Mouse (Mus musculus) forebrain, embryonic 16.5 days (tissue): Measurements from ENCODE around the gene Ndufs2. TPM values are rescaled to one million over a fixed set of nuclear protein-coding genes. Genes with fewer than 3 reads are reported as not detected.

Experiments
- ATAC-seq: fragments of 200-750 bp; cut with Nextera tagmentation; 2 replicates; pipeline ENCODE4 v1.8.0; 2017; ENCODE audit warnings: mild to moderate bottlenecking, moderate library complexity
- H3K27ac ChIP-seq: fragments of 300-500 bp; sonication (generic); 2 replicates; pipeline ENCODE4 v1.5.1; 2014; ENCODE audit warnings: low read length, control low read depth
- H3K27me3 ChIP-seq: fragments of 300-500 bp; sonication (generic); replicated peaks from 2 replicates; pipeline ENCODE4 v1.6.1; 2014; ENCODE audit warnings: low read length; ENCODE audit not compliant: control insufficient read depth, insufficient read depth
- H3K36me3 ChIP-seq: fragments of 300-500 bp; sonication (generic); 2 replicates; pipeline ENCODE4 v1.6.1; 2014; ENCODE audit not compliant: control insufficient read depth, insufficient read depth
- H3K4me1 ChIP-seq: fragments of 300-500 bp; sonication (generic); replicated peaks from 2 replicates; pipeline ENCODE4 v1.6.1; 2014; ENCODE audit warnings: low read length; ENCODE audit not compliant: control insufficient read depth, insufficient read depth
- H3K4me2 ChIP-seq: fragments of 300-500 bp; sonication (generic); 2 replicates; pipeline ENCODE4 v1.6.1; 2014; ENCODE audit warnings: mild to moderate bottlenecking, low read length, control low read depth
- H3K4me3 ChIP-seq: fragments of 300-500 bp; sonication (generic); replicated peaks from 2 replicates; pipeline ENCODE4 v1.5.1; 2014; ENCODE audit warnings: mild to moderate bottlenecking, low read length, control low read depth
- H3K9ac ChIP-seq: fragments of 300-500 bp; sonication (generic); replicated peaks from 2 replicates; pipeline ENCODE4 v1.6.1; 2014; ENCODE audit warnings: low read depth, low read length, control low read depth
- H3K9me3 ChIP-seq: fragments of 300-500 bp; sonication (generic); 2 replicates; pipeline ENCODE4 v1.6.1; 2016; ENCODE audit warnings: low read length; ENCODE audit not compliant: control insufficient read depth
- WGBS: fragments of 180-500 bp; shearing (Covaris S2); extraction: QIAGEN DNeasy Blood & Tissue Kit; methylation state at CpG from one replicate; pipeline ENCODE4 v1.1.7; 2014; 5-methylcytosine and 5-hydroxymethylcytosine counted together
- polyA plus RNA-seq: library from polyadenylated mRNA; unstranded; fragments of >200 nt; fragmentation: Nextera tagmentation; extraction: Ambion mirVana; gene quantifications from 2 replicates; pipeline ENCODE4 v1.2.1, GENCODE M21; 2015

Ndufs2 gene
- polyA plus RNA-seq, 1 experiment from 2014 or later = 232 TPM

- 58% methylated on average over 9 of the region's 9 CpGs for WGBS
- no peak for ATAC-seq
- Histone ChIP-seq H3K9me3 (no peaks in the 10 kb centered on the region), H3K4me3 (peak overlapping the region; percentile 61), H3K36me3 (peaks cover 17% of the 10 kb centered on the region), H3K27ac (no peak overlapping the region), H3K27me3 (no peaks in the 10 kb centered on the region), H3K4me1 (peaks cover 22% of the 10 kb centered on the region), H3K9ac (peak overlapping the region; percentile 73; the same call in 1 of the 2 replicates), H3K4me2 (peak overlapping the region; percentile 92)
These were observed 20.0 kb upstream of the Ndufs2 start for GRCm38 (mm10) chr1:171271196-171271595.

GRCm38 (mm10) chr1:171270573-171270900 is 19.3 kb upstream of the Ndufs2 start:
- Histone ChIP-seq H3K9ac (peak overlapping the region; percentile 73), H3K27me3 (no peaks in the 10 kb centered on the region), H3K4me3 (peak overlapping the region; percentile 61), H3K4me1 (peaks cover 22% of the 10 kb centered on the region), H3K27ac (no peak overlapping the region), H3K9me3 (no peaks in the 10 kb centered on the region), H3K36me3 (peaks cover 12% of the 10 kb centered on the region), H3K4me2 (peak overlapping the region; percentile 92)
- peak; percentile 66 for ATAC-seq
- WGBS = under 1% methylated on average over 19 of the region's 19 CpGs

- Histone ChIP-seq H3K27ac (peak within 1 kb of the TSS; percentile 14), H3K9me3 (no peaks in the 10 kb centered on the region), H3K27me3 (no peaks in the 10 kb centered on the region), H3K9ac (peak within 1 kb of the TSS; percentile 73), H3K4me1 (peaks cover 22% of the 10 kb centered on the region), H3K4me3 (peak within 1 kb of the TSS; percentile 61), H3K36me3 (peaks cover 10% of the 10 kb centered on the region), H3K4me2 (peak within 1 kb of the TSS; percentile 92)
- 3% methylated on average over 36 of the region's 36 CpGs for WGBS
- ATAC-seq = peak; percentile 96
These were observed 18.8 kb upstream of the Ndufs2 start, which contains the start of gene B4galt3 for GRCm38 (mm10) chr1:171269848-171270572. Gene B4galt3 (plus strand): TSS chr1:171270328.

DNA sequence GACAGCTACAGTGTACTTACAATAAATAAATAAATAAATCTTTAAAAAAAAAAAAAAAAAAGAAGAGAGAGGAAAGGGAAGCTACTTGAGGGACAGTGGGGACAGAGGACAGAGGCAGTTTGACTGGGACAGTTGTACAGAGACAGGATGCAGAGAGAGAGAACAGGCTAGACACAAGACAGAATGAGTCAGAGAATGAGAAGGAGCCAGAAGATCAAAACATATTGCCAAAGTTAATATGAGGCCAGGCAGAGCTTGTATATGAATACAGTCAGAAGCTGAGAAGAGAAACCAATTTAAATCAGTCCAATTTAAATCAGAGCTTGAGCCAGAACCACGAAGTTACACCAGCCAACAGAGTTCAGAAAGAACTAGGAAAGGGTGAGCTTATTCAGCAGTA is 17.2 kb upstream of the Ndufs2 start:
- Histone ChIP-seq H3K36me3 (peaks cover 7% of the 10 kb centered on the region), H3K4me3 (no peak overlapping the region), H3K4me1 (peaks cover 27% of the 10 kb centered on the region), H3K9ac (no peak overlapping the region), H3K27me3 (no peaks in the 10 kb centered on the region), H3K9me3 (no peaks in the 10 kb centered on the region), H3K4me2 (no peak overlapping the region), H3K27ac (no peak overlapping the region)
- 53% methylated on average over 1 of the region's 1 CpGs for WGBS
- ATAC-seq = no peak

DNA sequence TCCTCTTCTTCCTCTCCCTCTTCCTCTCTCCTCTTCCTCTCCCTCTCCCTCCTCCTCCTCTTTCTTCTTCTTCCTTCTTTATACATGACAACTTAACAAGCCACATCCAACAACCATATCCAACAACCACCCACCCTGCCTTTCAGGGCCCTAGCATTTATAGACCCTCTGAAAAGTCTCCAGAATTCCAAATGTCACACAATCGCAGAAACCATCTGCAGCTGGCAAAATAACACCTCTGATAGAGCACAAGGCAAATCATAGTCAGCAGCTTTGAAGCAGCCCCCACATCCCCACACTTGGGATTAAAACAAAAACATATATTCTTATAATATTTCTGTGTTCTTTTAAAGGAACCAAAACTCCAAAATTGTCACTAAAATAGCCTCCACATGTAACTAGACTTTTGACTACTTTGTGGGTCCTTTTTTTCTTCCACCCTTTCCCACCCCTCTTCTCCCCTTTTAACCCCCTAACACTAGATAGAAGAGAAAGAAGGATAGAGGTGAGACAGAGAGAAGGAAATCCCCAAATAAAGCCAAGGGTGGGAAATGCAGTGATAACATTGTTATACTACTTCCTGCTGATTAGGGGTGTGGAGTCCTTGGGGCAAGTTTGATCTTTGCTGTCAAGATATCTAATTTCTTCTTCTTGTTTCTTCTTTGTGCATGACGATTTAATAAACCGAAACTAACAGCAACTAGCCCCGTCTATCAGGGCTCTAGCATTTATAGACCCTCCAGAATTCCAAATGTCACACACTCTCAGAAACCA is 15.0 kb upstream of the Ndufs2 start:
- Histone ChIP-seq H3K27ac (no peak overlapping the region), H3K9me3 (no peaks in the 10 kb centered on the region), H3K4me1 (peaks cover 25% of the 10 kb centered on the region), H3K4me2 (no peak overlapping the region), H3K9ac (no peak overlapping the region), H3K4me3 (no peak overlapping the region), H3K27me3 (no peaks in the 10 kb centered on the region), H3K36me3 (no peaks in the 10 kb centered on the region)
- ATAC-seq = no peak
- WGBS = 72% methylated on average over 4 of the region's 4 CpGs

GRCm38 (mm10) chr1:171263666-171264461 is 12.7 kb upstream of the Ndufs2 start:
- 74% methylated on average over 3 of the region's 3 CpGs for WGBS
- Histone ChIP-seq H3K9ac (no peak overlapping the region; the same call in 1 of the 2 replicates), H3K4me1 (peaks cover 14% of the 10 kb centered on the region), H3K4me3 (no peak overlapping the region), H3K4me2 (peak overlapping the region; percentile 54), H3K9me3 (no peaks in the 10 kb centered on the region), H3K27ac (peak overlapping the region; percentile 94), H3K27me3 (no peaks in the 10 kb centered on the region), H3K36me3 (no peaks in the 10 kb centered on the region)
- ATAC-seq = no peak

DNA sequence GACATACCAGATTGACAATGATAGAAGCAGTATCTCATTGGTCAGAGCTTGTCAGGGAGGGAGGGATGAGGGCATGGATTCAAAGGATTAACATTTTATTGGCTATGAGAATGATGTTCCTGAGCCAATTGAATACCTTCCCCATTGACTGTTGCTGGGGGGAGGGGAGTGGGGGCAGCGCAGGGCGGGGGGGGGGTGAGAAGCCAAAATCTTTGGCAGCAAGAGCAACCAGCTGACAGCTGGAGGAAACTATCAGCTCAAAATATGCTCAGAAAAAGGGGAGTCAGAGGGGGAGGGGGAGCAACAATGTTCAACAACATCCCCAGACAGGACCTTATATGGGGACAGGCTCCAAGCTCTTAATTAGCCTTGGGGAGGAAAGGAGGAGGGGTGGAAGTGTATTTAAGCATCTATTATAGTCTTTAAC is 12.0 kb upstream of the Ndufs2 start:
- WGBS = 0% methylated on average over 1 of the region's 2 CpGs
- Histone ChIP-seq H3K4me3 (peak overlapping the region; percentile 34; the same call in 1 of the 2 replicates), H3K36me3 (no peaks in the 10 kb centered on the region), H3K4me1 (peaks cover 14% of the 10 kb centered on the region), H3K27ac (peak overlapping the region; percentile 94), H3K9ac (no peak overlapping the region; the same call in 1 of the 2 replicates), H3K4me2 (peak overlapping the region; percentile 54), H3K27me3 (no peaks in the 10 kb centered on the region), H3K9me3 (no peaks in the 10 kb centered on the region)
- ATAC-seq = peak; percentile 91

GRCm38 (mm10) chr1:171262594-171263130 is 11.5 kb upstream of the Ndufs2 start:
- Histone ChIP-seq H3K27ac (peak overlapping the region; percentile 94), H3K4me2 (peak overlapping the region; percentile 54), H3K4me1 (peaks cover 14% of the 10 kb centered on the region), H3K36me3 (no peaks in the 10 kb centered on the region), H3K9ac (peak overlapping the region; percentile 48), H3K9me3 (no peaks in the 10 kb centered on the region), H3K4me3 (peak overlapping the region; percentile 34), H3K27me3 (no peaks in the 10 kb centered on the region)
- WGBS = 2% methylated on average over 8 of the region's 8 CpGs
- ATAC-seq = peak; percentile 81
